Mouse (Mus musculus): Measurements from ENCODE around the gene Hist1h3g. TPM values are rescaled to one million over a fixed set of nuclear protein-coding genes. Genes with fewer than 3 reads are reported as not detected.
"Not testable (repeated sequence)": the region's sequence is repeated elsewhere in the genome, so short reads cannot be mapped to it uniquely, and the experiment has no call there.

The Hist1h3g gene
- polyA plus RNA-seq, 1 experiment from 2014 or later = 8.1 TPM

- DNase-seq (ENCODE audit: extremely low spot score, low spot score) = peak; percentile 90
- Histone ChIP-seq H3K4me3 (peak within 1 kb of the TSS; percentile 62), H3K4me1 (peaks cover 42% of the 10 kb centered on the region), H3K27ac (peak within 1 kb of the TSS; percentile 95)
- H3K9me3 ChIP-seq; H3K36me3 ChIP-seq (replicated peaks); H3K27me3 ChIP-seq (ENCODE audit: poor library complexity, severe bottlenecking): not testable (repeated sequence)
- under 1% methylated on average over 42 of the region's 42 CpGs for WGBS
These were observed 38.8 kb downstream of the Hist1h3g start, which contains the start of the genes Hist1h2bf and Hist1h2ad for GRCm38 (mm10) chr13:23573898-23574524. Gene Hist1h2bf, minus strand, starts transcription at chr13:23574196. Gene Hist1h2ad, plus strand, starts transcription at chr13:23574381.

GRCm38 (mm10) chr13:23574546-23575170, 39.4 kb downstream of the Hist1h3g start:
- H3K9me3 ChIP-seq; H3K36me3 ChIP-seq (replicated peaks); H3K27me3 ChIP-seq (ENCODE audit: poor library complexity, severe bottlenecking); DNase-seq (ENCODE audit: extremely low spot score, low spot score): not testable (repeated sequence)
- under 1% methylated on average over 15 of the region's 39 CpGs for WGBS
- peak overlapping the region; percentile 62 for H3K4me3 ChIP-seq
- peaks cover 38% of the 10 kb centered on the region for H3K4me1 ChIP-seq
- H3K27ac ChIP-seq = peak overlapping the region; percentile 95

GRCm38 (mm10) chr13:23575271-23575851, 40.1 kb downstream of the Hist1h3g start, which contains the start of gene Hist1h3d:
Gene Hist1h3d, plus strand, starts transcription at chr13:23575763.
- peak; percentile 57 for DNase-seq (ENCODE audit: extremely low spot score, low spot score)
- under 1% methylated on average over 18 of the region's 18 CpGs for WGBS
- H3K27me3 ChIP-seq (ENCODE audit: poor library complexity, severe bottlenecking) = no peaks in the 10 kb centered on the region

GRCm38 (mm10) chr13:23575864-23576313, 40.7 kb downstream of the Hist1h3g start:
- DNase-seq (ENCODE audit: extremely low spot score, low spot score) = peak; percentile 26
- peak overlapping the region; percentile 62 for H3K4me3 ChIP-seq
- not testable (repeated sequence) for H3K36me3 ChIP-seq (replicated peaks); H3K9me3 ChIP-seq; H3K27me3 ChIP-seq (ENCODE audit: poor library complexity, severe bottlenecking)
- peak overlapping the region; percentile 95 for H3K27ac ChIP-seq
- 0% methylated on average over 11 of the region's 40 CpGs for WGBS
- H3K4me1 ChIP-seq = peaks cover 39% of the 10 kb centered on the region

More at GRCm38 (mm10) chr13:23575271-23575851, 40.1 kb downstream of the Hist1h3g start, which contains the start of gene Hist1h3d:
- Histone ChIP-seq H3K9me3 (no peaks in the 10 kb centered on the region), H3K36me3 (replicated peaks) (no peaks in the 10 kb centered on the region), H3K4me1 (peaks cover 34% of the 10 kb centered on the region), H3K4me3 (peak within 1 kb of the TSS; percentile 62), H3K27ac (peak within 1 kb of the TSS; percentile 95)

- Histone ChIP-seq H3K27ac (peak overlapping the region; percentile 95), H3K9me3 (no peaks in the 10 kb centered on the region), H3K4me3 (peak overlapping the region; percentile 62), H3K36me3 (replicated peaks) (no peaks in the 10 kb centered on the region), H3K4me1 (peaks cover 42% of the 10 kb centered on the region), H3K27me3 (ENCODE audit: poor library complexity, severe bottlenecking) (no peaks in the 10 kb centered on the region)
- 2% methylated on average over 7 of the region's 7 CpGs for WGBS
- DNase-seq (ENCODE audit: extremely low spot score, low spot score) = peak; percentile 62
These were observed 41.2 kb downstream of the Hist1h3g start for GRCm38 (mm10) chr13:23576351-23576881.

GRCm38 (mm10) chr13:23576906-23577639, 41.9 kb downstream of the Hist1h3g start:
- peak; percentile 30 for DNase-seq (ENCODE audit: extremely low spot score, low spot score)
- no peaks in the 10 kb centered on the region for H3K27me3 ChIP-seq (ENCODE audit: poor library complexity, severe bottlenecking)
- peaks cover 46% of the 10 kb centered on the region for H3K4me1 ChIP-seq
- peak overlapping the region; percentile 62 for H3K4me3 ChIP-seq
- H3K36me3 ChIP-seq (replicated peaks) = no peaks in the 10 kb centered on the region
- H3K27ac ChIP-seq = peak overlapping the region; percentile 95
- 56% methylated on average over 6 of the region's 6 CpGs for WGBS
- no peaks in the 10 kb centered on the region for H3K9me3 ChIP-seq

- Histone ChIP-seq H3K27ac (peak overlapping the region; percentile 95), H3K4me3 (no peak overlapping the region), H3K27me3 (ENCODE audit: poor library complexity, severe bottlenecking) (no peaks in the 10 kb centered on the region), H3K36me3 (replicated peaks) (no peaks in the 10 kb centered on the region), H3K9me3 (no peaks in the 10 kb centered on the region), H3K4me1 (peaks cover 47% of the 10 kb centered on the region)
- WGBS = 88% methylated on average over 1 of the region's 1 CpGs
- no peak for DNase-seq (ENCODE audit: extremely low spot score, low spot score)
These were observed 42.6 kb downstream of the Hist1h3g start for GRCm38 (mm10) chr13:23577835-23578234.

GRCm38 (mm10) chr13:23581408-23582218, 46.4 kb downstream of the Hist1h3g start, which contains the start of gene Hist1h4d:
Gene Hist1h4d, plus strand, starts transcription at chr13:23581598.
- peaks cover 60% of the 10 kb centered on the region for H3K4me1 ChIP-seq
- peak; percentile 95 for DNase-seq (ENCODE audit: extremely low spot score, low spot score)
- no peaks in the 10 kb centered on the region for H3K36me3 ChIP-seq (replicated peaks)
- H3K27ac ChIP-seq = peak within 1 kb of the TSS; percentile 94
- no peaks in the 10 kb centered on the region for H3K9me3 ChIP-seq
- peak within 1 kb of the TSS; percentile 61 for H3K4me3 ChIP-seq
- WGBS = under 1% methylated on average over 43 of the region's 43 CpGs
- no peaks in the 10 kb centered on the region for H3K27me3 ChIP-seq (ENCODE audit: poor library complexity, severe bottlenecking)

- Histone ChIP-seq H3K4me1 (peaks cover 58% of the 10 kb centered on the region), H3K27ac (peak overlapping the region; percentile 94), H3K9me3 (no peaks in the 10 kb centered on the region), H3K36me3 (replicated peaks) (no peaks in the 10 kb centered on the region), H3K27me3 (ENCODE audit: poor library complexity, severe bottlenecking) (no peaks in the 10 kb centered on the region), H3K4me3 (peak overlapping the region; percentile 61)
- WGBS = 6% methylated on average over 6 of the region's 6 CpGs
- DNase-seq (ENCODE audit: extremely low spot score, low spot score) = peak; percentile 31
These were observed 47.2 kb downstream of the Hist1h3g start for GRCm38 (mm10) chr13:23582219-23583056.

GRCm38 (mm10) chr13:23583387-23584068, 48.3 kb downstream of the Hist1h3g start:
- DNase-seq (ENCODE audit: extremely low spot score, low spot score) = peak; percentile 30

More at GRCm38 (mm10) chr13:23583387-23584068, 48.3 kb downstream of the Hist1h3g start:
- H3K27me3 ChIP-seq (ENCODE audit: poor library complexity, severe bottlenecking) = no peaks in the 10 kb centered on the region
- H3K4me1 ChIP-seq = peaks cover 57% of the 10 kb centered on the region
- H3K36me3 ChIP-seq (replicated peaks) = no peaks in the 10 kb centered on the region
- no peaks in the 10 kb centered on the region for H3K9me3 ChIP-seq
- peak overlapping the region; percentile 61 for H3K4me3 ChIP-seq
- peak overlapping the region; percentile 94 for H3K27ac ChIP-seq

All from forebrain, embryonic 10.5 days (tissue).